Mouse (Mus musculus): ENCODE results near the gene Sdr39u1.

Sdr39u1 gene

GRCm38 (mm10) chr14:55855101-55855561, 45.0 kb downstream of the Sdr39u1 start:
- DNase-seq (ENCODE audit: extremely low spot score, low spot score) = peak; percentile 63

- DNase-seq (ENCODE audit: extremely low spot score, low spot score) = peak; percentile 49
Observed at GRCm38 (mm10) chr14:55854406-55855100, 45.5 kb downstream of the Sdr39u1 start.

- DNase-seq (ENCODE audit: extremely low spot score, low spot score) = peak; percentile 85
Observed at GRCm38 (mm10) chr14:55853621-55854285, 46.3 kb downstream of the Sdr39u1 start, which contains the start of gene Nynrin. Nynrin (plus strand) TSS chr14:55854010.

- DNase-seq (ENCODE audit: extremely low spot score, low spot score) = peak; percentile 76
Observed at GRCm38 (mm10) chr14:55852646-55853551, 47.2 kb downstream of the Sdr39u1 start.

GRCm38 (mm10) chr14:55850885-55851284, 49.2 kb downstream of the Sdr39u1 start:
- no peak for DNase-seq (ENCODE audit: extremely low spot score, low spot score)
